Mouse (Mus musculus): ENCODE results near the gene Nrbf2.

GRCm38 (mm10) chr10:67284311-67284710 is 794 bp downstream of the Nrbf2 start:
- TF ChIP-seq POLR2A (IDR thresholded peaks at IDR 0.05; ENCODE audit: borderline replicate concordance, extremely low read depth, low read depth, low read length), result no peak
- TF ChIP-seq CTCF (IDR thresholded peaks at IDR 0.05; ENCODE audit: insufficient read depth, low read length), result no peak

All from lung, adult 2 months (tissue).